Mouse (Mus musculus) cerebellum, postnatal 10 days (tissue): Measurements from ENCODE around the gene Bmpr1b.
"Not testable (repeated sequence)": the region's sequence is repeated elsewhere in the genome, so short reads cannot be mapped to it uniquely, and the experiment has no call there.

ENCODE experiments used
- DNase-seq, 2 experiments: peaks; one replicate each; pipeline ENCODE4 v3.0.0; 2021; ENCODE audit warnings: mixed read lengths in 2 of 2

Gene Bmpr1b

GRCm38 (mm10) chr3:142168863-142169521, at the start of gene Bmpr1b:
TSS of gene Bmpr1b (minus strand) at chr3:142169425.
- DNase-seq: peak; percentile 82 to 87

GRCm38 (mm10) chr3:142212821-142213220, 43.6 kb upstream of the Bmpr1b start:
- no peak for DNase-seq

- no peak for DNase-seq
These were observed 43.0 kb upstream of the Bmpr1b start for GRCm38 (mm10) chr3:142212186-142212585.

DNA sequence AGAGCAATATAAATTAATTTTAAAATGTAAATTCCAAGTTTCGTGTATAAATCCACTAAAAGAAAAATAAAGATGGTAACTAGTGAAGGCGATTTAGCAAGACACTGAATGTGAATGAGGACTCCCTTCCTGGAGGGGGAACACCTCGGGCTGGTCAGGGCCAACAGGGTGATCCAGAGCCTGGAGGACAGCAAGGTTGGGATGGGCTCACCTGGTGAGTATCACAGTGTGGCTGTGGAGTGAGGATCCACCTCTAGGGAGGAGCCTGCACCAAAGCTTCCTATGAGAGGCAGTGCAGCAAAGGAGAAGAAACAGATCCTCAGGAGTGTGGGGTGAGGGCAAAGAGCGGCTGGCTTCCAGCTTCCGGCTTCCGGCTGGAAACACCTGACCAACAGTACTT, 40.8 kb upstream of the Bmpr1b start:
- peak; percentile 5 to 7 for DNase-seq

GRCm38 (mm10) chr3:142209057-142209456, 39.8 kb upstream of the Bmpr1b start:
- peak; percentile 84 to 91 for DNase-seq

DNA sequence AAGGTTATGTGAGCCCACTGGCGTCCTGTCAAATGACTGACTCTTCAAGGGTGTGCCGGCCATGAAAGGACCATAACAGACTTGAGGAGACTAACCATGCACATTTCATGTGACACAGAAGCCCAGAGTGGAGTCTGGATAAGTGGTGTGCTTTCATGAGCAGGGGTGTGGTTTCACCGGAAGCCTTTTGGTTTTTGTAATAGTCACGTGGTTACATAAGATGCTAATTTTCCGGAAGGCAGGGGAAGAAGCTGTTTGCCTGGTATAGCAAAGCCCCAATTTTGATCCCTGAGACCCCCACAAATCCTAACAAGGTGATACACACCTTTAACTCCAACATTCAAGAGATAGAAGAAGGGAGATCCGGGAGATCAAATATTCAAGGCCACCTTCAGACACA, 38.3 kb upstream of the Bmpr1b start:
- no peak for DNase-seq

DNA sequence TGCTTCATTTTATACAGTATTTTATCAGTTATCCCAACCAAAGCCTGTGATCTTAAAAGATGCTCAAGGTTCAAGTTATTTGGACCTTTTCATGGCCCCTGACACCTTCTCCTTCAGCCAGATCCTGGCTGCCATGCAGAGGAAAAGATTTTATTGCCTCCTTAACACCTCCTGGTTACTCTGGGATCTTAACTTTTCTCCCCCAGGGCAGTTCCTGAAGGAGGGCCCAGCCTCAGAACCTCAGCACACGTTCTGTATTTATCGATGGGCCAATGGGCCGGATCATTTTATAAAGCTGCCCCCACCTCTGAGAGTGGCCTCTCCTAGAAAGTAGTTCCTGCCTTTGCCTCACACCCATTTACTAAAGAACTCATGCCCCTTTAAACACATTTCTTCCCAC, 37.1 kb upstream of the Bmpr1b start:
- DNase-seq: no peak

DNA sequence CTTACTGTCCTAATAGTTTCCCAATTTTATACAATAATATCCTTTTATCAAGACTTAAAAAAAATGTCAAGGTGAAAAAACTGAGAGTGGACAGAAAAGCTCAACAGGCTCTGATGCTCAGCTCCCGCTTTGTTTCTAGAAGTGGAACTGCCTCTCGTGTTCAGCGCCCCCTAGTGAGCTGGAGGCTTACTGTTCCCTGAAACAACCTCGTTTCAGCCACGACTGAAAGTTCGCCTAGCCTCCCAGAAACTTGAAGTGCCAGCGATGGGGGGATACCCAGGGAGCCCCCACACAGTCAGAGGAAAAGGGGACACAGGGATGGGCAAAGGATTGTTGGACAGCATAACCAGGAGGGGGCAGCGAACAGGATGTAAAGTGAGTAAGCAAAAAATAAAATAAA, 26.9 kb upstream of the Bmpr1b start:
- DNase-seq: peak in 1 of 2 experiments; percentile 13

GRCm38 (mm10) chr3:142191627-142192026, 22.4 kb upstream of the Bmpr1b start:
- not testable (repeated sequence) for DNase-seq

GRCm38 (mm10) chr3:142186551-142186950, 17.3 kb upstream of the Bmpr1b start:
- DNase-seq: no peak

- DNase-seq: no peak
These were observed 4.8 kb upstream of the Bmpr1b start for GRCm38 (mm10) chr3:142173996-142174395.

GRCm38 (mm10) chr3:142168251-142168862, 868 bp downstream of the Bmpr1b start:
- no peak for DNase-seq

GRCm38 (mm10) chr3:142164981-142165380, 4.2 kb downstream of the Bmpr1b start:
- no peak for DNase-seq

DNA sequence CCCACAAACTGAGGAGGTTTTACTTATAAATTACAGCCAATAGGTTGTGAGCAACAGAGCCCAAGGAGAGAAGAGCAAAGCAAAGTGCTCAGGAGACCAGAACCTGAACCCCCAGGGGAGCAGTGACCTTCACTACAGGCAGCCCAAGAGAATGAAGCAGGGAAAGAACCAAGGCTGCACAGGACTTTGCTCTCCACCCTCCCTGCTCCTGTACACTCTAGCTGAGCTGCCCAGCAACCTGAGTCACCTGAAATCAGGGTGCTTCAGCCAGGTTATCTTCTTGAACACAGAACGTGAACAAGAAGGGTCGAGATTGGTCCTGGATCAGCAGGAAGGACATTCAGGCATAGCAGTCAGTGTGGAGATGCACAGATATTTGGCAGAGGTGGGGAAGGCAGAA, 5.3 kb downstream of the Bmpr1b start:
- no peak for DNase-seq

GRCm38 (mm10) chr3:142161405-142161804, 7.8 kb downstream of the Bmpr1b start:
- no peak for DNase-seq

DNA sequence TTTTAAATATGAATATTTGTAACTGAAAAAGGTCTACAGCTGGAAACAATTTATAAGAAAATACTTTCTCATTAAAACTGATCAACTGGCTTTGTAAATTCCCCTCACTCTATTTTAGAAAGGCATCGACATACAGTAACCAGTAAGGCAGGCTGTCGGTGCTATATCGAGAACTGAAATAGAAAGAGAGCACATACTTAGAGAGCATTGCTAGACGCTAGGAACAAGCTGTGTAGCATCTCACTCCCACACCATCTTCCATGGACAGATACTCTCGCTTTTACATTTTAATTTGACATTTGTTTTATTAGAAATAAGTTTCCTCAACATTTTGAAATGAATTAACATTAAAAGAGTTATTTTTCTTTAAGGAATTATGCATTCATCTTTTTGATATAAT, 17.2 kb downstream of the Bmpr1b start:
- DNase-seq: no peak

DNA sequence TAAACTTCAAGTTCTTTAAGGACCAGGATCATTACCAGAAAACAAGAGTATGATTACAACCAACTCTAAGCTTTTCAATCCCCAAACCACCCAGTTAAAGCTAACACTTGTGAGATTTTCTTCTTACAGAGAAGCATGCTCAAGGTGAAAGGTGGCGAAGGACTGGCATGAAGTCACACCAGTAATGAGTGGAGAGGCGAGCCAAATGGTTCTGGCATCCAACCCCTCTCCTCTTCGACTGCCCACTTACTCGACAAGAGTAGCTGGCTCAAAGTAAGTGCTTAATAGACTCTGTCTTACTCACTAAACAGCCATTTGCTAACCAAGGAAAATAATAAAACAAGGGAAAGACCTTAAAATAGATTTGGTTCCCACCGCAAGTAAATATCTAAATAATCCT, 30.4 kb downstream of the Bmpr1b start:
- peak; percentile 52 to 68 for DNase-seq

DNA sequence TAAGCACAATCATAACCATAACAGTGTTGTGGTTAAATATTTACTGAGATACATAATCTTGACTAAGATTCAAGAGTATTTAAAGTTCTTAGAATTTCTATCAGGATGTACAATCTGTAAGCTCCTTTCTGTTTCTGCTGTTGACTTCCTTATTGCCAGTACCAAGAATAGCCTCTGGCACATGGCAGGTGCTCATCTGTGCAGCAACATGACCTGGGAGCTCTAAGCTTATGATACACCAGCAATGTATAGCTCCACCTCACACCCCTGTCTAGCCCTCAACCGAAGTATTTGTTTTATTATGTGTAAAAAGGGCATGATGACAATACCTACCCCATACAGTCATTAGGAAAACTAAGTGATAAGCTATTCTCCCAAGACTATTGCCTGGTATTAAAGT, 42.8 kb downstream of the Bmpr1b start:
- no peak for DNase-seq

DNA sequence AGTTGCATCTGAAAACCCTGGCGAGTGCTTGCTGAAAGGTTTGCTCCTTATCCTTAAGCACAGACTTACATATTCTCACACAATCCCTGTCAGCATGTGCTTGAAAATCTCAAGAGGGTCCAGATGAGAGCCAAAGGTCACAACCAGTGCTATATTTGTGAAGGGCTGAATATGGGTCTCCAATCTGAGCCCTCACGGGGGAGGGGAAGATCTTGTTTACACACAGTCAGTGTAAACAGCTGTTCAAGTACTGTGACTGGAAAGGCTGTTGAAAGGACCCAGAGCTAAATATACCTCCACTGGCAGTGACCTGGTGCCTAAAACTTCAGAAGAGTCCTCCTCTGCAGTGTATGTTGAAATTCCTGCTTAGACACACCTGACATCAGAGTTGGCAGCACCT, 43.7 kb downstream of the Bmpr1b start:
- no peak for DNase-seq

- peak in 1 of 2 experiments; percentile 19 for DNase-seq
These were observed 45.0 kb downstream of the Bmpr1b start for GRCm38 (mm10) chr3:142124255-142124654.

GRCm38 (mm10) chr3:142122376-142122775, 46.8 kb downstream of the Bmpr1b start:
- DNase-seq: no peak

GRCm38 (mm10) chr3:142120795-142121194, 48.4 kb downstream of the Bmpr1b start:
- DNase-seq: peak; percentile 48 to 55

- DNase-seq: no peak
These were observed 54.4 kb downstream of the Bmpr1b start for GRCm38 (mm10) chr3:142114762-142115316.

GRCm38 (mm10) chr3:142114190-142114589, 55.0 kb downstream of the Bmpr1b start:
- no peak for DNase-seq
